Mouse (Mus musculus) intestine, embryonic 16.5 days (tissue): ENCODE measurements at regions not wholly inside any gene's neighbourhood (a gene's known extent, or its start where the extent isn't known, plus 50 kb on each side); places are given as distances from the start of the nearest gene placed in this dataset.

ENCODE experiments used
- ATAC-seq: fragments of 200-750 bp; cut with Nextera tagmentation; 2 replicates; pipeline ENCODE4 v1.8.0; 2017; ENCODE audit warnings: moderate TSS enrichment, moderate library complexity
- H3K27ac ChIP-seq: fragments of 300-500 bp; sonication (generic); 2 replicates; pipeline ENCODE4 v1.5.1; 2014; ENCODE audit warnings: mild to moderate bottlenecking, low read length
- H3K27me3 ChIP-seq: fragments of 300-500 bp; sonication (generic); replicated peaks from 2 replicates; pipeline ENCODE4 v1.6.1; 2014; ENCODE audit warnings: low read length, control low read depth, mixed read lengths; ENCODE audit not compliant: control insufficient read depth, insufficient read depth
- H3K36me3 ChIP-seq: fragments of 300-500 bp; sonication (generic); 2 replicates; pipeline ENCODE4 v1.6.1; 2014; ENCODE audit warnings: low read length, control low read depth; ENCODE audit not compliant: control insufficient read depth, insufficient read depth
- H3K4me1 ChIP-seq: fragments of 300-500 bp; sonication (generic); 2 replicates; pipeline ENCODE4 v1.6.1; 2014; ENCODE audit warnings: low read length, control low read depth, mixed read lengths; ENCODE audit not compliant: control insufficient read depth, insufficient read depth
- H3K4me2 ChIP-seq: fragments of 300-500 bp; sonication (generic); 2 replicates; pipeline ENCODE4 v1.6.1; 2014; ENCODE audit warnings: low read depth, low read length, control low read depth
- H3K4me3 ChIP-seq: fragments of 300-500 bp; sonication (generic); 2 replicates; pipeline ENCODE4 v1.5.1; 2014; ENCODE audit warnings: mild to moderate bottlenecking, low read length
- H3K9ac ChIP-seq: fragments of 300-500 bp; sonication (generic); 2 replicates; pipeline ENCODE4 v1.6.1; 2014; ENCODE audit warnings: low read depth, low read length
- H3K9me3 ChIP-seq: fragments of 300-500 bp; sonication (generic); 2 replicates; pipeline ENCODE4 v1.6.1; 2016; ENCODE audit warnings: low read length, control low read depth; ENCODE audit not compliant: control insufficient read depth
- WGBS: fragments of 180-500 bp; shearing (Covaris S2); extraction: QIAGEN DNeasy Blood & Tissue Kit; methylation state at CpG from one replicate; pipeline ENCODE4 v1.1.7; 2014; 5-methylcytosine and 5-hydroxymethylcytosine counted together

DNA sequence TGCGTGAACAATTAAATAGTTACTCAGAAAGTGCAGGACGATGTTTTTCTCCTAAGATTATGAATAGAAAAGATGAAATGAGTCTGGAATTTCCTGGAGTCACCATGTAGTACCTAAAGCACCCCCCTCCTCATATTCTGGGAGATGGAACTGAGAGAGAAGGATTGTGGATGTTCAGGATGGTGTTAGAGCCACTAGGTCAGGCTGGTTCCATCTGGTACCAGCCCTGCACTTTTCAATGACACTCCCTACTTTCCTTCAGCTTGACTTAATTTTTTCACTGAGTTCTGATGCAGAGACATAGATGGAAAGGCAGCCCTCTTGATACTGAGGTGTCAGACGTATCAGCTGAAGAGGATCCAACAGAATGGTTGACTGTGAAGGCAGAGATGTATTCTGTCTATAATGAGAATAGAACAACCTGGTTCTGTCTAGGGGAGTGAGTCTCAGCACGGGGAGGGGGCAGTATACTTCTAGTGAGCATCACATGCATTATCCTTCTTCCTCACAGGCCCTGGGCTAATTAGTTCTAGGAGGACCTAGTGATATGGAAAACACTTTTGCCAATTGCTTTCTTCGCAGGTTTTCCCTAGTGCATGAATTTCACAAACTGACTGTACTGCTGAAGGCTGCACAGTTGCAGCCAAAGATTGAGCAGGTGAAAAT, 60.8 kb upstream of the E2f3 start:
- WGBS = 85% methylated on average over 5 of the region's 5 CpGs

DNA sequence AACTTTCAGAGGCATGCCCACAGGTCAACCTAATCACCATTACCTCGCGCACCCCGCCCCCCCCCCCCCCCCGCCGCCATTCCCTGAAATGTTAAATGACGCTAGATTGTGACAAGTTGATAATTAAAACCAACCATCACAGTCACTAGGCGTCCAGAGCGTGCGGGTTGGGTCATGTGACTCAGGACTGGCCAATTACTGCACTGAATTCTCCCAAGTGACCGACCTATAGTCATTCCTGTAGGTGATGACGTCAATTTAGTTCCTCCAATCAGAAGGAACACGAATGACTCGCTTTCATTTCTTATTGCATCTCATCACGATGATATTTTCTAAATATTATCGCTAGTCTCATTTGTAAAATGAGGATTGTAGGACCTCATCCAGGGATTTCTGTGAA, 60.2 kb upstream of the E2f3 start:
- Histone ChIP-seq H3K4me2 (no peak overlapping the region), H3K9ac (no peak overlapping the region), H3K27ac (no peak overlapping the region), H3K36me3 (no peaks in the 10 kb centered on the region), H3K4me3 (no peak overlapping the region), H3K4me1 (no peaks in the 10 kb centered on the region), H3K9me3 (no peaks in the 10 kb centered on the region), H3K27me3 (no peaks in the 10 kb centered on the region)
- no peak for ATAC-seq
- 69% methylated on average over 15 of the region's 15 CpGs for WGBS

More for the DNA sequence above, 60.8 kb upstream of the E2f3 start:
- Histone ChIP-seq H3K9me3 (no peaks in the 10 kb centered on the region), H3K27me3 (no peaks in the 10 kb centered on the region), H3K4me1 (no peaks in the 10 kb centered on the region), H3K36me3 (no peaks in the 10 kb centered on the region), H3K4me3 (no peak overlapping the region), H3K9ac (no peak overlapping the region), H3K27ac (no peak overlapping the region), H3K4me2 (no peak overlapping the region)
- ATAC-seq = no peak

DNA sequence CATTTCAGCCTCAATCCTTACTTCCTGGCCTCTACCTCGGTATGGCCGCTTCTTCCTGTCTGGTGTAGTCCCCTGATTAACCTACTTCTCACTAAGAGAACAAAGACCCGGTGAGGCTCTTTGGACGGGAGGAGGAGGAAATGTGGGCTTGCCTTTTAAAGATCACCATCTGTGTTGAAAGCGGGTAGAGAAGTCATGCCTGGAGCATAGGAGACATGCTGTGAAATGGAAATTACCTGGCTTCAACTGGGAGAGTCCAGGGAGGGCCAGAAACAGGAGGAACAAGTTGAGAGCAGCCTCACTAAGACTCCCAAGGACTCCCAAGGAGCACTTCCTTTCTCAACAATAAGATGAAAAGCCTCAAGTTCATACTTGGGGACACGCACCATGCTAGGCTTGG, 59.4 kb upstream of the E2f3 start:
- no peak for ATAC-seq
- no peaks in the 10 kb centered on the region for H3K36me3 ChIP-seq
- 84% methylated on average over 6 of the region's 6 CpGs for WGBS
- H3K4me1 ChIP-seq = no peaks in the 10 kb centered on the region
- H3K4me3 ChIP-seq = no peak overlapping the region
- no peak overlapping the region for H3K4me2 ChIP-seq
- H3K27ac ChIP-seq = no peak overlapping the region
- no peaks in the 10 kb centered on the region for H3K27me3 ChIP-seq
- no peaks in the 10 kb centered on the region for H3K9me3 ChIP-seq
- no peak overlapping the region for H3K9ac ChIP-seq

DNA sequence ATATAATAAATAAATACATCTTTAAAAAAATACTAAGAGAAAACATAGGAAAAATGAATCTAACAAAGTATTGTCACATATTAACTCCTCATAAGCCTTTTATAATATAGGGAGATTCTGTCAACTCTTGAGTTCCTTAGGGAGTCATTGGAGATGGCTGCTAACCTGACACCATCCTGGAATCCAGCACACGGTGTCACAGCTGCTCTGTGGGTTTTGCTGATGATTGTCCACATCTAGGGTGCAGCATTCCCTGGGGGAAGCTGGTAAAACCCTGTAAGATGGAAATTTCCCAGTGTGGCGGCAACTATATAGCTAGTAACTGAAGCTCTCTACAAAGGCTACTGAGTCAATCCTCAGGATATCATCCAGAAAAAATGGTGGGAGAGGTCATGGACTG, 58.9 kb upstream of the E2f3 start:
- Histone ChIP-seq H3K4me1 (no peaks in the 10 kb centered on the region), H3K36me3 (no peaks in the 10 kb centered on the region), H3K9me3 (no peaks in the 10 kb centered on the region), H3K9ac (no peak overlapping the region), H3K4me2 (no peak overlapping the region), H3K27ac (no peak overlapping the region), H3K27me3 (no peaks in the 10 kb centered on the region), H3K4me3 (no peak overlapping the region)
- no peak for ATAC-seq
- WGBS = 84% methylated on average over 2 of the region's 2 CpGs

- Histone ChIP-seq H3K4me1 (no peaks in the 10 kb centered on the region), H3K27ac (no peak overlapping the region), H3K9me3 (no peaks in the 10 kb centered on the region), H3K9ac (no peak overlapping the region), H3K36me3 (no peaks in the 10 kb centered on the region), H3K4me2 (no peak overlapping the region), H3K4me3 (no peak overlapping the region), H3K27me3 (no peaks in the 10 kb centered on the region)
- no peak for ATAC-seq
- WGBS = 78% methylated on average over 15 of the region's 15 CpGs
Observed at GRCm38 (mm10) chr13:30042689-30043320, 56.9 kb upstream of the E2f3 start.

GRCm38 (mm10) chr13:30041501-30042295, 55.8 kb upstream of the E2f3 start:
- Histone ChIP-seq H3K27me3 (no peaks in the 10 kb centered on the region), H3K4me1 (no peaks in the 10 kb centered on the region), H3K27ac (no peak overlapping the region), H3K9ac (no peak overlapping the region), H3K9me3 (no peaks in the 10 kb centered on the region), H3K4me3 (no peak overlapping the region), H3K4me2 (no peak overlapping the region), H3K36me3 (no peaks in the 10 kb centered on the region)
- WGBS = 86% methylated on average over 3 of the region's 3 CpGs
- ATAC-seq = no peak

- Histone ChIP-seq H3K9ac (no peak overlapping the region), H3K27ac (no peak overlapping the region), H3K36me3 (no peaks in the 10 kb centered on the region), H3K4me3 (no peak overlapping the region), H3K4me1 (no peaks in the 10 kb centered on the region), H3K27me3 (no peaks in the 10 kb centered on the region), H3K4me2 (no peak overlapping the region), H3K9me3 (no peaks in the 10 kb centered on the region)
- ATAC-seq = no peak
- 90% methylated on average over 4 of the region's 4 CpGs for WGBS
Observed at GRCm38 (mm10) chr13:30040288-30040687, 54.4 kb upstream of the E2f3 start.

DNA sequence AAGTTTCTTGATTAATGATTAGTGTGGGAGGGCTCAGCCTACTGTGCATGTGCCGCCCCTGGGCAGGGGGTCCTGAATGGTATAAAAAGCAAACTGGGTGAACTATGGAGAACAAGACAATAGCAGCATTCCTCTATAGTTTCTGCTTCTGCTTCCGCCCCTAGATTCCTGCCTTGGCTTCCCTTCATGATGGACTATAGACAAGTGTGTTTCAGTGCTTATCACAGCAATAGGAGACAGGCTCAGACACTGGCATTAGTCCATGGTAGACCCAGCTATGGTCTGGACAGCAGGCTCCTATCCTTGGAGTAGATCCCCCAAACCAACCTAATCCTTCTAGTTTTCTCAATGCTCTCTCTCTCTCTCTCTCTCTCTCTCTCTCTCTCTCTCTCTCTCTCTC, 53.9 kb upstream of the E2f3 start:
- WGBS = 77% methylated on average over 2 of the region's 2 CpGs
- no peak overlapping the region for H3K27ac ChIP-seq
- H3K36me3 ChIP-seq = no peaks in the 10 kb centered on the region
- H3K4me3 ChIP-seq = no peak overlapping the region
- no peaks in the 10 kb centered on the region for H3K27me3 ChIP-seq
- no peaks in the 10 kb centered on the region for H3K9me3 ChIP-seq
- no peak for ATAC-seq
- H3K4me1 ChIP-seq = no peaks in the 10 kb centered on the region
- H3K9ac ChIP-seq = no peak overlapping the region
- H3K4me2 ChIP-seq = no peak overlapping the region

- no peaks in the 10 kb centered on the region for H3K9me3 ChIP-seq
- 39% methylated on average over 8 of the region's 8 CpGs for WGBS
- H3K27me3 ChIP-seq = no peaks in the 10 kb centered on the region
- no peaks in the 10 kb centered on the region for H3K36me3 ChIP-seq
- no peak overlapping the region for H3K9ac ChIP-seq
- peaks cover 2% of the 10 kb centered on the region for H3K4me1 ChIP-seq
- 0 out of 2 replicates have a peak overlapping the region, but pooled peaks have one; percentile 3 for H3K4me2 ChIP-seq
- H3K4me3 ChIP-seq = no peak overlapping the region
- ATAC-seq = peak; percentile 78
- H3K27ac ChIP-seq = no peak overlapping the region
Observed at GRCm38 (mm10) chr13:30036561-30036960, 50.7 kb upstream of the E2f3 start.
